Mouse (Mus musculus) fat pad, adult 2 months (tissue): ENCODE measurements around the gene Vmn1r71.
"Not testable (repeated sequence)": the region's sequence is repeated elsewhere in the genome, so short reads cannot be mapped to it uniquely, and the experiment has no call there.

ENCODE experiments used
- DNase-seq: peaks from one replicate; pipeline ENCODE4 v3.0.0-alpha.2; 2011; ENCODE audit warnings: low read depth, low spot score; ENCODE audit errors: extremely low read depth

Vmn1r71 gene

DNA sequence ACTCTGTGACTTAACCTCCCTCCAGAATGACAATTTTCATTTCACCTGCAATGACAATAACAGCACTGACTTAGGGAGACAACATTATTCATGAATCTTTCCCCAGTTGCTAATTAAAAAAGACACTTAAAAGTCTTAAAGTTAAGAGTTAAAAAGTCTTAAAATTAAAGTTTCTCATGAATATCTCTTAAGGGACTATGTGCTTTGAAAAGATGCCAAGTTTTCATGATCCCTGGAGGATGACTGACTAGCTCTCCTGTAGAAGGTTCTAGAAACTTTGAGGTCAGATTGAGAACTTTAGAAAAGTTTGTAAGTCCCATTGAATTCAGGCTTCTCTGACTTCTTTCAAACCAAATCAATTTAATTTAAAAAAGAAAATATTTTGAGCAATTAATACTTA, at the start of gene Vmn1r71:
Gene Vmn1r71 (minus strand): TSS at position 101 of the 400 bp plus-strand sequence.
- DNase-seq, result no peak

DNA sequence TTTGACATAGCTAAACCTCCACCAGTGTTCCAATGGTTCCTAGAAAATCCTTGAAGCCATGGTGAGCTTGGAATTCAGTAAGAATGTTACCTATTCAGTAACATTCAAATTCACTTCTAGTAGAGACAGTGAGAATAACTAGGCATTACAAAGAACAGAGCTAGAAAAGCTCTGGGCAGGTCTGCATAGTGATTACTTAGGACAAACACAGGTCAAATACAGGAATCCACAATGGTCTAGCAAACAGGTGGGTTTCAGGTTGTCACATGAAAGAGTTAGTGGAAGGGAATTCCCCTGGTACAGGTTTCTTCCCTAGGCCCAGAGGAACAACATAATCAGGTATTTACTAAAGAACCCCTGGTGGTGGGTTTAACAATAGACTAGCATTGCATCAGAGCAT, 3.4 kb upstream of the Vmn1r71 start:
- not testable (repeated sequence) for DNase-seq
